Mouse (Mus musculus): ENCODE results near the gene Gabrb2. TPM values are rescaled to one million over a fixed set of nuclear protein-coding genes. Genes with fewer than 3 reads are reported as not detected.

Gabrb2 gene
- 0.27 and 0.51 TPM in 2 replicates for polyA plus RNA-seq (2012; rRNA removed; ENCODE audit: low replicate concordance)

GRCm38 (mm10) chr11:42418996-42419782, at the start of gene Gabrb2:
TSS of gene Gabrb2 (plus strand) at chr11:42419757.

Other genes with a start within 250 kb of the Gabrb2 start
- 0.19 and 0.24 TPM in 2 replicates for gene Gabra1, start 236.8 kb upstream of the Gabrb2 start, polyA plus RNA-seq (2012; rRNA removed; ENCODE audit: low replicate concordance)
- gene Gabra6, start 98.7 kb upstream of the Gabrb2 start, polyA plus RNA-seq (2012; rRNA removed; ENCODE audit: low replicate concordance) = not detected in 2 replicates